Mouse (Mus musculus) liver, postnatal 0 days (tissue): Measurements from ENCODE around the gene Slc38a9. TPM values are rescaled to one million over a fixed set of nuclear protein-coding genes. Genes with fewer than 3 reads are reported as not detected.

Experiments
- ATAC-seq: fragments of 200-750 bp; cut with Nextera tagmentation; 2 replicates; pipeline ENCODE4 v1.8.0; 2017; ENCODE audit warnings: mild to moderate bottlenecking, moderate library complexity
- DNase-seq: peaks from one replicate; pipeline ENCODE4 v3.0.0-alpha.2; 2016
- H3K27ac ChIP-seq: fragments of 300-500 bp; sonication (generic); 2 replicates; pipeline ENCODE4 v1.5.1; 2014; ENCODE audit warnings: antibody characterized with exemption, moderate library complexity, mild to moderate bottlenecking, low read depth
- H3K27me3 ChIP-seq: fragments of 300-500 bp; sonication (generic); 2 replicates; pipeline ENCODE4 v1.6.1; 2014; ENCODE audit warnings: low read length, control low read depth, mixed read lengths; ENCODE audit not compliant: insufficient read depth
- H3K36me3 ChIP-seq: fragments of 300-500 bp; sonication (generic); replicated peaks from 2 replicates; pipeline ENCODE4 v1.6.1; 2014; ENCODE audit warnings: mild to moderate bottlenecking, control low read depth, low read length, moderate library complexity, mixed read lengths; ENCODE audit not compliant: insufficient read depth
- H3K4me1 ChIP-seq: fragments of 300-500 bp; sonication (generic); 2 replicates; pipeline ENCODE4 v1.6.1; 2014; ENCODE audit warnings: antibody characterized with exemption, mild to moderate bottlenecking, control low read depth; ENCODE audit not compliant: insufficient read depth
- H3K4me2 ChIP-seq: fragments of 300-500 bp; sonication (generic); 2 replicates; pipeline ENCODE4 v1.6.1; 2014; ENCODE audit warnings: low read depth, mild to moderate bottlenecking, low read length, moderate library complexity, mixed read lengths
- H3K4me3 ChIP-seq: fragments of 300-500 bp; sonication (generic); 2 replicates; pipeline ENCODE4 v1.5.1; 2014; ENCODE audit warnings: low read depth, low read length
- H3K9ac ChIP-seq: fragments of 300-500 bp; sonication (generic); replicated peaks from 2 replicates; pipeline ENCODE4 v1.6.1; 2014; ENCODE audit warnings: mild to moderate bottlenecking, moderate library complexity
- H3K9me3 ChIP-seq: fragments of 300-500 bp; sonication (generic); 2 replicates; pipeline ENCODE4 v1.6.1; 2016; ENCODE audit warnings: mild to moderate bottlenecking, control low read depth, low read length, mixed read lengths
- CTCF ChIP-seq: sonication (generic); IDR thresholded peaks from 2 replicates; pipeline ENCODE4 v1.5.1; 2016; ENCODE audit warnings: antibody characterized with exemption, low read depth
- EP300 ChIP-seq: IDR thresholded peaks from 2 replicates; pipeline ENCODE4 v1.6.1; 2016; ENCODE audit warnings: antibody characterized with exemption, low read depth, mild to moderate bottlenecking
- WGBS: fragments of 180-500 bp; shearing (Covaris S2); extraction: QIAGEN DNeasy Blood & Tissue Kit; methylation state at CpG from one replicate; pipeline ENCODE4 v1.1.7; 2014; ENCODE audit not compliant: insufficient replicate concordance; 5-methylcytosine and 5-hydroxymethylcytosine counted together
- polyA plus RNA-seq: library from polyadenylated mRNA; unstranded; fragments of >200 nt; fragmentation: Nextera tagmentation; extraction: Ambion mirVana; gene quantifications from 2 replicates; pipeline ENCODE4 v1.2.1, GENCODE M21; 2015

Slc38a9 gene
- polyA plus RNA-seq = 10.9 and 11.9 TPM in 2 replicates

DNA sequence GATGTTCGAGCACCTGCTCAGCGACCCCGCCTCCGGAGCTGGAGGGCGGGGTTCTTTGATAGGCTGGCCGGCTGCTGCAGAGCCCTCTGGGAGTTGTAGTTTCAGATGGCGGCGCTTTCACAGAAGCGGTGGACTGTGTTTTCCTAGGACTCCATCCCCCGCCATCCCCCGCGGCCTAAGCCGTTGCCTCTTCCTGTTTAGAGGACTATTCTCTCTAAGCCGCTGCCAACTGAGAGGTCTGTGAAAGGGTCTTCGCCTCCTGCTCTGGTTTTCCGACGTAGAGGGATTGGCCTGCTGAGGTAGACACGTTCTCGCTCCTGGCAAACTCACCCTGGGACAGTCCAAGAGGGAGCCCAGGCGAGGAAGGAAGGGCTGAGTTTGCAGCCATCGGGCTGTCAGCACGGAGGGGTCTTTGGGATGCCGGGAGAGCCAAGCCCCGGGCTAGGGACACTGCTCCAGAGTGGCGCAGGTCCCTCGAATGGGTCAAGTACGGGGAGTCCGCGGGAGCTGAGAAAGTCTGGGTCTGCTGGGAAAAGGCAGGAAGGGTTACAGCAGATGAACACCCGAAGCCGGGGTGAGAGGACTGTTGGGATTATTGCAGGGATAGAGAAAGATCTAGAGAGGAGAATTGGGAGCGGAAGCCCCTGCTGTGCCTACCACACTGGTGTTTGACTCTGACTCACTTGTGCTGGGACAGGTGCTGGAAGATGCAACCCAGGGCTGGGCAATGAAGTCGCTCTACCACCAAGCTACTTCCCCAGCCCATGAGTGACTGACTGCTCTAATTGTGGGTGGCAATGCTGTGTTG, at the start of gene Slc38a9:
Gene Slc38a9, plus strand, starts transcription at position 178 of the 808 bp plus-strand sequence.
- peak within 1 kb of the TSS; percentile 87 for H3K4me2 ChIP-seq
- H3K27ac ChIP-seq = peak within 1 kb of the TSS; percentile 71
- no peak for TF ChIP-seq EP300
- no peak for TF ChIP-seq CTCF
- no peaks in the 10 kb centered on the region for H3K27me3 ChIP-seq
- WGBS = under 1% methylated on average over 33 of the region's 33 CpGs
- H3K4me3 ChIP-seq = peak within 1 kb of the TSS; percentile 90
- peak within 1 kb of the TSS; percentile 94 for H3K9ac ChIP-seq
- H3K9me3 ChIP-seq = no peaks in the 10 kb centered on the region
- H3K36me3 ChIP-seq = no peaks in the 10 kb centered on the region
- ATAC-seq = peak; percentile 100
- DNase-seq = peak; percentile 95
- peaks cover 11% of the 10 kb centered on the region for H3K4me1 ChIP-seq

- Histone ChIP-seq H3K4me1 (no peaks in the 10 kb centered on the region), H3K4me2 (no peak overlapping the region), H3K9me3 (no peaks in the 10 kb centered on the region), H3K9ac (no peak overlapping the region), H3K4me3 (no peak overlapping the region), H3K27me3 (no peaks in the 10 kb centered on the region), H3K27ac (no peak overlapping the region), H3K36me3 (no peaks in the 10 kb centered on the region)
- TF ChIP-seq CTCF = peak; percentile 34; the same call in 1 of the 2 replicates
- no peak for TF ChIP-seq EP300
- DNase-seq (no peak), ATAC-seq (no peak)
- 57% methylated on average over 3 of the region's 3 CpGs for WGBS
Measured at GRCm38 (mm10) chr13:112621592-112621991, 39.0 kb upstream of the Slc38a9 start.

DNA sequence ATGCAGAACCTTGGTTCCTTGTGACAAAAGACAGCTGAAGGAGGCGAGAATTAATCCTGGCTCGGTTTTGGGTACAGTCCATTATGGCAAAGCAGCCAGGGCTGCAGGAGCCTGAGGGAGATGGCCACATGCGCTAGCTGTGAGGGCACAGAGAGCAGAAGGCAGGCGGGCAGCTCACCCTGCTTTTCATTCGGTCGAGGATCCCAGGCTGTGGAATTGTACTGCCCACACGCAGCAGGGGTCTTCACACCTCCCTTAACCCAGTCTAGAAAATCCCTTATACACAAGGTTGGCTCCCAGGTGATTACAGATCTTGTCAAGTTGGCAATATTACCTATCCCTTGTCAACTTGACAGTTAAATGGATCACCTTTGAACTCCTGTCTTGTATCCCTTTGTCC, 36.9 kb upstream of the Slc38a9 start:
- TF ChIP-seq CTCF = no peak
- no peak for TF ChIP-seq EP300
- Histone ChIP-seq H3K4me1 (no peaks in the 10 kb centered on the region), H3K9ac (no peak overlapping the region), H3K9me3 (no peaks in the 10 kb centered on the region), H3K4me3 (no peak overlapping the region), H3K36me3 (no peaks in the 10 kb centered on the region), H3K4me2 (no peak overlapping the region), H3K27ac (no peak overlapping the region), H3K27me3 (no peaks in the 10 kb centered on the region)
- no peak for DNase-seq
- 72% methylated on average over 7 of the region's 7 CpGs for WGBS
- ATAC-seq = no peak

GRCm38 (mm10) chr13:112624622-112625021, 35.9 kb upstream of the Slc38a9 start:
- no peaks in the 10 kb centered on the region for H3K36me3 ChIP-seq
- H3K4me3 ChIP-seq = no peak overlapping the region
- ATAC-seq (no peak), DNase-seq (no peak)
- H3K4me2 ChIP-seq = no peak overlapping the region
- no peaks in the 10 kb centered on the region for H3K9me3 ChIP-seq
- 56% methylated on average over 3 of the region's 3 CpGs for WGBS
- no peak overlapping the region for H3K27ac ChIP-seq
- H3K27me3 ChIP-seq = no peaks in the 10 kb centered on the region
- H3K9ac ChIP-seq = no peak overlapping the region
- TF ChIP-seq EP300 (no peak), CTCF (no peak)
- no peaks in the 10 kb centered on the region for H3K4me1 ChIP-seq

DNA sequence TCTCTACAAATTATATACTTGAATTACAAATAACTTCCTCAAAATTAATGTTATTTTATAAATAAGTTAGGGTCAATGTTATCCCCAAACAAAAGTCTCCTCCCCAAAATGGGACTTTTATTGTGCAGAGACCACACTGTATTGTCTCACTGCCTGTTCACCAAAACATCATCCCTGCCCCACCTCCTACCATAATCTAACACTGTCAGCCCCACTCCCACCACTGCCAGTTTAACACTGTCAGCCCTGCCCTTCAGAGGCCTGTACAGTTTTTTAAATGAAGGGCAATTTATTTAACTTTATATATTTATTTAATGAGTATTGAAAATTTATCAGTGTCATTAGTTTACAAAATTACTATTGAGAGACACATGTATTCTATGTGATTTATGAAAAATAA, 35.0 kb upstream of the Slc38a9 start:
- no peaks in the 10 kb centered on the region for H3K4me1 ChIP-seq
- H3K27me3 ChIP-seq = no peaks in the 10 kb centered on the region
- TF ChIP-seq EP300 (no peak), CTCF (no peak)
- no peaks in the 10 kb centered on the region for H3K9me3 ChIP-seq
- no peak overlapping the region for H3K9ac ChIP-seq
- DNase-seq (no peak), ATAC-seq (no peak)
- no peak overlapping the region for H3K4me3 ChIP-seq
- no peak overlapping the region for H3K4me2 ChIP-seq
- H3K27ac ChIP-seq = no peak overlapping the region
- no peaks in the 10 kb centered on the region for H3K36me3 ChIP-seq

- DNase-seq = no peak
- Histone ChIP-seq H3K36me3 (no peaks in the 10 kb centered on the region), H3K9ac (no peak overlapping the region), H3K4me3 (no peak overlapping the region), H3K4me2 (no peak overlapping the region), H3K9me3 (no peaks in the 10 kb centered on the region), H3K27me3 (no peaks in the 10 kb centered on the region), H3K27ac (no peak overlapping the region), H3K4me1 (peaks cover 4% of the 10 kb centered on the region; the same call in 1 of the 2 replicates)
- no peak for ATAC-seq
- TF ChIP-seq EP300 (no peak), CTCF (no peak)
- 35% methylated on average over 7 of the region's 7 CpGs for WGBS
Measured at GRCm38 (mm10) chr13:112635174-112635837, 25.2 kb upstream of the Slc38a9 start.
